Mouse (Mus musculus) forebrain, embryonic 14.5 days (tissue): ENCODE results near the gene Dcaf15. TPM values are rescaled to one million over a fixed set of nuclear protein-coding genes. Genes with fewer than 3 reads are reported as not detected.

Experiments used
- ATAC-seq: fragments of 200-750 bp; cut with Nextera tagmentation; 2 replicates; pipeline ENCODE4 v1.8.0; 2017; ENCODE audit warnings: mild to moderate bottlenecking, moderate library complexity
- DNase-seq: peaks from one replicate; pipeline ENCODE4 v3.0.0-alpha.2; 2015; ENCODE audit warnings: low spot score
- H3K27ac ChIP-seq: fragments of 300-500 bp; sonication (generic); 2 replicates; pipeline ENCODE4 v1.5.1; 2014; ENCODE audit warnings: low read depth, mild to moderate bottlenecking, control low read depth, low read length, moderate library complexity
- H3K27me3 ChIP-seq: fragments of 300-500 bp; sonication (generic); replicated peaks from 2 replicates; pipeline ENCODE4 v1.6.1; 2014; ENCODE audit warnings: low read length, control low read depth, mixed read lengths; ENCODE audit not compliant: control insufficient read depth, insufficient read depth
- H3K36me3 ChIP-seq: fragments of 300-500 bp; sonication (generic); 2 replicates; pipeline ENCODE4 v1.6.1; 2014; ENCODE audit warnings: low read length, control low read depth; ENCODE audit not compliant: control insufficient read depth, insufficient read depth
- H3K4me1 ChIP-seq: fragments of 300-500 bp; sonication (generic); 2 replicates; pipeline ENCODE4 v1.6.1; 2014; ENCODE audit warnings: antibody characterized with exemption, low read length, control low read depth; ENCODE audit not compliant: control insufficient read depth, insufficient read depth
- H3K4me2 ChIP-seq: fragments of 300-500 bp; sonication (generic); 2 replicates; pipeline ENCODE4 v1.6.1; 2014; ENCODE audit warnings: mild to moderate bottlenecking, control low read depth, low read length
- H3K4me3 ChIP-seq: fragments of 300-500 bp; sonication (generic); 2 replicates; pipeline ENCODE4 v1.5.1; 2014; ENCODE audit warnings: low read depth, low read length, control low read depth
- H3K9ac ChIP-seq: fragments of 300-500 bp; sonication (generic); 2 replicates; pipeline ENCODE4 v1.6.1; 2014; ENCODE audit warnings: mild to moderate bottlenecking, low read length, control low read depth, moderate library complexity
- H3K9me3 ChIP-seq: fragments of 300-500 bp; sonication (generic); replicated peaks from 2 replicates; pipeline ENCODE4 v1.6.1; 2016; ENCODE audit warnings: low read length, control low read depth, mixed read lengths; ENCODE audit not compliant: control insufficient read depth
- WGBS: fragments of 180-500 bp; shearing (Covaris S2); extraction: QIAGEN DNeasy Blood & Tissue Kit; methylation state at CpG from one replicate; pipeline ENCODE4 v1.1.7; 2014; 5-methylcytosine and 5-hydroxymethylcytosine counted together
- polyA plus RNA-seq: library from polyadenylated mRNA; unstranded; fragments of >200 nt; fragmentation: Nextera tagmentation; extraction: Ambion mirVana; gene quantifications from 2 replicates; pipeline ENCODE4 v1.2.1, GENCODE M21; 2014

The Dcaf15 gene
- polyA plus RNA-seq, 1 experiment from 2014 or later = 17.8 TPM

GRCm38 (mm10) chr8:84065457-84066072 is 39.0 kb downstream of the Dcaf15 start:
- 23% methylated on average over 5 of the region's 5 CpGs for WGBS
- peak overlapping the region; percentile 57 for H3K4me2 ChIP-seq
- DNase-seq = no peak
- no peaks in the 10 kb centered on the region for H3K36me3 ChIP-seq
- peak overlapping the region; percentile 94 for H3K4me3 ChIP-seq
- H3K27me3 ChIP-seq = no peaks in the 10 kb centered on the region
- ATAC-seq = no peak
- H3K9me3 ChIP-seq = no peaks in the 10 kb centered on the region
- H3K4me1 ChIP-seq = 0 out of 2 replicates have a peak, but pooled peaks cover 5% of the 10 kb centered on the region
- no peak overlapping the region; the same call in 1 of the 2 replicates for H3K27ac ChIP-seq
- peak overlapping the region; percentile 58 for H3K9ac ChIP-seq

- no peaks in the 10 kb centered on the region for H3K27me3 ChIP-seq
- WGBS = 93% methylated on average over 1 of the region's 1 CpGs
- peak within 1 kb of the TSS; percentile 94 for H3K4me3 ChIP-seq
- peak within 1 kb of the TSS; percentile 58 for H3K9ac ChIP-seq
- ATAC-seq = no peak
- no peaks in the 10 kb centered on the region for H3K9me3 ChIP-seq
- H3K4me2 ChIP-seq = peak within 1 kb of the TSS; percentile 57
- no peak for DNase-seq
- H3K27ac ChIP-seq = peak within 1 kb of the TSS; percentile 44; the same call in 1 of the 2 replicates
- H3K36me3 ChIP-seq = no peaks in the 10 kb centered on the region
- 0 out of 2 replicates have a peak, but pooled peaks cover 5% of the 10 kb centered on the region for H3K4me1 ChIP-seq
Observed at GRCm38 (mm10) chr8:84065037-84065436, 39.5 kb downstream of the Dcaf15 start, which contains the start of gene Gm10643. TSS of gene Gm10643 (minus strand) at chr8:84065137.

- no peak for ATAC-seq
Observed at GRCm38 (mm10) chr8:84063861-84064610, 40.5 kb downstream of the Dcaf15 start.

GRCm38 (mm10) chr8:84060245-84060644 is 44.3 kb downstream of the Dcaf15 start:
- H3K4me3 ChIP-seq = no peak overlapping the region
- H3K36me3 ChIP-seq = no peaks in the 10 kb centered on the region
- H3K27me3 ChIP-seq = no peaks in the 10 kb centered on the region
- no peak overlapping the region for H3K9ac ChIP-seq
- DNase-seq (no peak), ATAC-seq (no peak)
- H3K4me2 ChIP-seq = no peak overlapping the region
- H3K27ac ChIP-seq = no peak overlapping the region
- no peaks in the 10 kb centered on the region for H3K9me3 ChIP-seq
- 89% methylated on average over 2 of the region's 2 CpGs for WGBS
- H3K4me1 ChIP-seq = no peaks in the 10 kb centered on the region

More at GRCm38 (mm10) chr8:84063861-84064610, 40.5 kb downstream of the Dcaf15 start:
- Histone ChIP-seq H3K27ac (no peak overlapping the region), H3K4me2 (no peak overlapping the region), H3K27me3 (no peaks in the 10 kb centered on the region), H3K4me1 (0 out of 2 replicates have a peak, but pooled peaks cover 5% of the 10 kb centered on the region), H3K9me3 (no peaks in the 10 kb centered on the region), H3K4me3 (no peak overlapping the region), H3K9ac (no peak overlapping the region), H3K36me3 (no peaks in the 10 kb centered on the region)
- DNase-seq = no peak
- 76% methylated on average over 8 of the region's 8 CpGs for WGBS

GRCm38 (mm10) chr8:84059226-84059625 is 45.3 kb downstream of the Dcaf15 start:
- H3K27me3 ChIP-seq = no peaks in the 10 kb centered on the region
- DNase-seq = no peak
- H3K27ac ChIP-seq = no peak overlapping the region
- no peak for ATAC-seq
- H3K9ac ChIP-seq = no peak overlapping the region
- H3K4me2 ChIP-seq = no peak overlapping the region
- no peaks in the 10 kb centered on the region for H3K36me3 ChIP-seq
- H3K4me1 ChIP-seq = no peaks in the 10 kb centered on the region
- no peak overlapping the region for H3K4me3 ChIP-seq
- H3K9me3 ChIP-seq = no peaks in the 10 kb centered on the region
- WGBS = 91% methylated on average over 2 of the region's 2 CpGs

- WGBS = 88% methylated on average over 1 of the region's 1 CpGs
Observed at GRCm38 (mm10) chr8:84057827-84058226, 46.7 kb downstream of the Dcaf15 start.

GRCm38 (mm10) chr8:84053229-84053628 is 51.3 kb downstream of the Dcaf15 start:
- WGBS = 94% methylated on average over 5 of the region's 5 CpGs
- H3K4me2 ChIP-seq = no peak overlapping the region
- H3K9ac ChIP-seq = no peak overlapping the region
- H3K27ac ChIP-seq = no peak overlapping the region
- no peak for ATAC-seq
- H3K4me1 ChIP-seq = no peaks in the 10 kb centered on the region
- H3K27me3 ChIP-seq = no peaks in the 10 kb centered on the region
- H3K4me3 ChIP-seq = no peak overlapping the region
- H3K9me3 ChIP-seq = no peaks in the 10 kb centered on the region
- H3K36me3 ChIP-seq = no peaks in the 10 kb centered on the region
- DNase-seq = no peak

More at GRCm38 (mm10) chr8:84057827-84058226, 46.7 kb downstream of the Dcaf15 start:
- Histone ChIP-seq H3K9me3 (no peaks in the 10 kb centered on the region), H3K4me3 (no peak overlapping the region), H3K4me2 (no peak overlapping the region), H3K36me3 (no peaks in the 10 kb centered on the region), H3K27me3 (no peaks in the 10 kb centered on the region), H3K27ac (no peak overlapping the region), H3K9ac (no peak overlapping the region), H3K4me1 (no peaks in the 10 kb centered on the region)
- ATAC-seq = no peak
- no peak for DNase-seq

GRCm38 (mm10) chr8:84052746-84053145 is 51.8 kb downstream of the Dcaf15 start:
- no peaks in the 10 kb centered on the region for H3K9me3 ChIP-seq
- DNase-seq = no peak
- no peaks in the 10 kb centered on the region for H3K36me3 ChIP-seq
- no peak overlapping the region for H3K27ac ChIP-seq
- no peak overlapping the region for H3K9ac ChIP-seq
- ATAC-seq = no peak
- no peaks in the 10 kb centered on the region for H3K27me3 ChIP-seq
- H3K4me1 ChIP-seq = no peaks in the 10 kb centered on the region
- H3K4me2 ChIP-seq = no peak overlapping the region
- no peak overlapping the region for H3K4me3 ChIP-seq
- 83% methylated on average over 3 of the region's 3 CpGs for WGBS

- Histone ChIP-seq H3K9me3 (no peaks in the 10 kb centered on the region), H3K4me2 (no peak overlapping the region), H3K27me3 (peaks cover 22% of the 10 kb centered on the region), H3K4me1 (no peaks in the 10 kb centered on the region), H3K4me3 (no peak overlapping the region), H3K27ac (no peak overlapping the region), H3K36me3 (no peaks in the 10 kb centered on the region), H3K9ac (no peak overlapping the region)
- 82% methylated on average over 5 of the region's 5 CpGs for WGBS
- no peak for ATAC-seq
- DNase-seq = no peak
Observed at GRCm38 (mm10) chr8:84048171-84048570, 56.4 kb downstream of the Dcaf15 start.
